Mouse (Mus musculus) E14TG2a.4 (cell line): ENCODE results near the gene Cnr1.

Experiments used
- H3K27me3 ChIP-seq: 2 replicates; pipeline ENCODE4 v1.6.1; 2014; ENCODE audit warnings: low read length, control low read depth; ENCODE audit not compliant: insufficient read depth
- H3K36me3 ChIP-seq: 2 replicates; pipeline ENCODE4 v1.6.1; 2014; ENCODE audit warnings: low read length, control low read depth; ENCODE audit not compliant: insufficient read depth
- H3K4me1 ChIP-seq: replicated peaks from 2 replicates; pipeline ENCODE4 v1.6.1; 2014; ENCODE audit warnings: low read depth, low read length, control low read depth
- H3K4me3 ChIP-seq: replicated peaks from 2 replicates; pipeline ENCODE4 v1.5.1; 2014; ENCODE audit warnings: mild to moderate bottlenecking, low read length
- H3K9me3 ChIP-seq: 2 replicates; pipeline ENCODE4 v1.6.1; 2014; ENCODE audit warnings: low read length, control low read depth
- CTCF ChIP-seq: conservative IDR thresholded peaks from 2 replicates; pipeline ENCODE4 v1.5.1; 2014; ENCODE audit warnings: low read length
- NANOG ChIP-seq: IDR thresholded peaks from 2 replicates; pipeline ENCODE4 v1.6.1; 2014; ENCODE audit warnings: borderline replicate concordance, low read length, mixed read lengths
- POU5F1 ChIP-seq: IDR thresholded peaks from 2 replicates; pipeline ENCODE4 v1.6.1; 2014; ENCODE audit warnings: low read length, borderline replicate concordance

Cnr1 gene

GRCm38 (mm10) chr4:33924234-33924888 is at the start of gene Cnr1:
TSS of gene Cnr1 (plus strand) at chr4:33924593.
- peaks cover 11% of the 10 kb centered on the region; the same call in 1 of the 2 replicates for H3K9me3 ChIP-seq
- H3K4me3 ChIP-seq = peak within 1 kb of the TSS; percentile 86
- TF ChIP-seq POU5F1 (no peak), NANOG (no peak), CTCF (no peak)
- no peaks in the 10 kb centered on the region for H3K36me3 ChIP-seq
- peaks cover 17% of the 10 kb centered on the region for H3K4me1 ChIP-seq
- H3K27me3 ChIP-seq = peaks cover 63% of the 10 kb centered on the region

DNA sequence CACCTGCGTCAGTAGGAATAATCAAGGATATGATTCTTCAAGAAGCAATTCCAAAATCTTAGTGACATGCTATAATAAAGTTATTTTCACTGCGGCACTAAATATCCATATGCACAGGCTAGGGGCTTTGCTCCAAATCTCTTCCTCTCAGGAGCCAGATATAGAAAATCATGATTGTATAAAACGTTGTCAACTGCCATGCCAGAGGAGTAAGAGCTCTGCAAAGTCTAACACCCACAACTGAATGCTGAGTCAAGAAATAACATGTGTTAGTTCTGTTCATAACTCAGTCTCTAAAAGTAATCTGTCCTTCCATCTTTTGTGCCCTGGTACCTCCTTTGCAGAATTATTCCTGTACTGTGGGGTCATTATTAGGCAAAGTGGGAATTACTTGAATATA is 44.4 kb upstream of the Cnr1 start:
- H3K4me1 ChIP-seq = no peaks in the 10 kb centered on the region
- H3K27me3 ChIP-seq = no peaks in the 10 kb centered on the region
- H3K9me3 ChIP-seq = peaks cover 12% of the 10 kb centered on the region
- H3K4me3 ChIP-seq = no peak overlapping the region
- no peaks in the 10 kb centered on the region for H3K36me3 ChIP-seq
- TF ChIP-seq POU5F1 = no peak
- no peak for TF ChIP-seq CTCF
- no peak for TF ChIP-seq NANOG

GRCm38 (mm10) chr4:33886026-33886425 is 38.4 kb upstream of the Cnr1 start:
- Histone ChIP-seq H3K4me3 (no peak overlapping the region), H3K36me3 (no peaks in the 10 kb centered on the region), H3K9me3 (peaks cover 12% of the 10 kb centered on the region), H3K4me1 (no peaks in the 10 kb centered on the region), H3K27me3 (no peaks in the 10 kb centered on the region)
- TF ChIP-seq CTCF (no peak), NANOG (no peak), POU5F1 (no peak)

- H3K9me3 ChIP-seq = no peaks in the 10 kb centered on the region
- H3K27me3 ChIP-seq = no peaks in the 10 kb centered on the region
- TF ChIP-seq POU5F1 (no peak), NANOG (no peak), CTCF (no peak)
- H3K4me1 ChIP-seq = no peaks in the 10 kb centered on the region
- H3K36me3 ChIP-seq = no peaks in the 10 kb centered on the region
- no peak overlapping the region for H3K4me3 ChIP-seq
These were observed 34.4 kb upstream of the Cnr1 start for GRCm38 (mm10) chr4:33889976-33890375.

DNA sequence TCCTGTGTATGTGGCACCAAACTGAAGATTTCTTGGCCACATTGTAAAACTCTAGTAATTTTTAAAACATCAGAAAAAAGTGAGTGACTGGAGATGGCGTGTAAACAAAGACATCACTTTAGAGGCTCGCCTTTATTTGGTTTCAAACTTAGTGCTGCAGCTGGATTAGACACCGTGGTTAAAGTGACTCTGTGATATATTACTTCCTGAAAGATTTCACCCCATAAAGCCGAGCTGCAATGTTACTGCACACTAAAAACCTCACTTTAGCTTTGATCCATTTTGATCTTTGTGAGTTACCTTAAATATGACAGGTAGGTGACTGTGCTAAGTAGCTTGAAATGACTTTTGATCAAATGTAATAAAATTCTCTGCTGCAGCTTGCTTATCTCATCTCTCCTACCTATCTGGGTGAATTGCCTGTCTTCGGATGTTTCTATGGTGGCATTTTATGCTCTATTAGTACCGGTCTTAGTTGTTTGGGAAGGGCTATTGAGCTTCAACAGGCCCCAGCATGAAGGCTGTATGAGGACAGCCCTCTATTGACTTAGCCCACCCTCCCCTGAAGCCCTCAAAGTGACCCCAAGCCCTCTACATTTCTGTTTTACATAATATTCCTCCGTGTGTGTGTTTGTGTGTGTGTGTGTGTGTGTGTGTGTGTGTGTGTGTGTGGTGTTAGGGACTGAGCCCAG is 32.1 kb upstream of the Cnr1 start:
- Histone ChIP-seq H3K9me3 (no peaks in the 10 kb centered on the region), H3K27me3 (no peaks in the 10 kb centered on the region), H3K36me3 (no peaks in the 10 kb centered on the region), H3K4me3 (no peak overlapping the region), H3K4me1 (no peaks in the 10 kb centered on the region)
- TF ChIP-seq POU5F1 (no peak), CTCF (no peak)

DNA sequence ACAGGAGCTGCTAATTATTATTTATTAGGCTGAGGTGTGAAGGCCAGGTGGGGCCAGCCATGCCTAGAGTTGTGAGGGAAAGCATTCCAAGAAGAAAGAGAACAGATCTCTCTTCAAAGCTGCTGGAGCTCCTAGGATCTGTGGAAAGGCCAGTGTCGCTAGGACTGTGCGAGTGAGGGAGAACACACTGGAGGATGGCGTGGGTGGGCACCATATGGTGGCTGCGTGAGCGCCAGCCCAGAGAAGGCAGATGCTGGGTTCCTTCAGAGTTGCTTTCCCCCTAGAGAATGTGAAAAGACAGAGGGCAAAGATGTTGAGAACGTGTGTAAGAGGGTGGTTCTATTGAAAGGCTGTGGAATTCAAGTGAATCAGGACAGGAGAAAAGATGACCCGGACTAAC is 30.6 kb upstream of the Cnr1 start:
- Histone ChIP-seq H3K9me3 (no peaks in the 10 kb centered on the region), H3K27me3 (no peaks in the 10 kb centered on the region)
- TF ChIP-seq POU5F1 = no peak
- TF ChIP-seq NANOG = no peak
- TF ChIP-seq CTCF = no peak

DNA sequence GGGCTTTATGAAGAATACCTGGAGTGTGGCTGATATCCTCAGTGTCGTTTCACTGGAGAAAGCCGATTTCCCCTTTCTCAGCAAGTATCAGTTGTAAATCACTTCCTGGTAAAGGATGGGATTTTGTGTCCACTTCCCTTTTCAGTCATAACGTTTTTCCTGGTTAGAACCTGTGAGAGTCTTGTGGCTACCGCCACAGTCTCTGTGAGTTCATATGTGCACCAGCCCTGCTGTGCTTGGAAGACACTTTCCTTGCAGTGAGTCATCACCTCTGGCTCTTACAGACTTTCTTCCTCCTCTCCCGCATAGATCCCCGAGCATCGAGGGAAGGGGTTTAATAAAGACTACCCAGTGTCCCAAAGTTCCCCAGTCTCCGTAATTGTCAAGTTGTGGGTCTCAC is 29.3 kb upstream of the Cnr1 start:
- Histone ChIP-seq H3K4me3 (no peak overlapping the region), H3K27me3 (no peaks in the 10 kb centered on the region), H3K9me3 (no peaks in the 10 kb centered on the region), H3K4me1 (no peaks in the 10 kb centered on the region), H3K36me3 (no peaks in the 10 kb centered on the region)
- TF ChIP-seq CTCF (no peak), POU5F1 (no peak), NANOG (no peak)

More for the DNA sequence above, 30.6 kb upstream of the Cnr1 start:
- H3K4me3 ChIP-seq = no peak overlapping the region
- H3K36me3 ChIP-seq = no peaks in the 10 kb centered on the region
- H3K4me1 ChIP-seq = no peaks in the 10 kb centered on the region

DNA sequence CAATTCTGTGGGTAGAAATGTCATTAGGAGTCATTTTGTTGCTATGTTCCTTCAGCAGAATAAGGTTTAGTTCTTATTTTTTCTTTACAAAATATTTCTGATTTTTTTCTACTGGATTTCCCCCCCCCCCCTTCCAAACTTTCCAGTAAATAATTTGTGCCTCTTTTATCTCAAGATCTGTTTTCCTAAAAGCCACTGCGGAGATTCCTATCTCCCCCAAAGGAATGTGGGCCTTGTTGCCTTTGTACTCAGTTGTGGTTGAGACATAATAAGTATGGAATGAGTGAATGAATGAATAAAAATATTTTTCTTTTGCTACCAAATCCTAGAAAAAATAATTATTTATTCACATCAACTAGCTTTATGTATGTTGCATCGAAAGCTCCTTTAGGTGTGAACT is 28.9 kb upstream of the Cnr1 start:
- H3K4me1 ChIP-seq = no peaks in the 10 kb centered on the region
- H3K36me3 ChIP-seq = no peaks in the 10 kb centered on the region
- TF ChIP-seq CTCF = no peak
- no peak for TF ChIP-seq NANOG
- TF ChIP-seq POU5F1 = no peak
- H3K27me3 ChIP-seq = no peaks in the 10 kb centered on the region
- no peak overlapping the region for H3K4me3 ChIP-seq
- no peaks in the 10 kb centered on the region for H3K9me3 ChIP-seq

DNA sequence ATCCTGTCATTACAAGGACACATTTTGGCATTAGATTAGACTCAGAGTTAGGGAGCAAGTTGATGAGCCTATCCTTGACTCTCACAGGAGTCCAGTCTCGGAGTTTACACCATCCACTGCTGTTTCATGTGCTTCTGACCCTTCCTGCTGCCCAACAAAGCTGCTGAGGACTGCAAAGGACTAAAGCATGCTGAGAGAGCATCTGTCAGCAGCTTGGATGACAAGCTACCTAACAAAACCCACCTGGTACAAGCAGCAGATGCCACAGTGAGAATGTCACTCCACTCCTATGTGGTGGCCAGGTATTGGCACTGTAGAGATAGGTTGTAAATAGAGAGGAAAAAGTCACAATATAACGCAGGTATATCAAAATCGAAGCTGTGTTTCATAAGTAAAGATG is 22.7 kb upstream of the Cnr1 start:
- Histone ChIP-seq H3K36me3 (no peaks in the 10 kb centered on the region), H3K4me3 (no peak overlapping the region), H3K4me1 (peaks cover 20% of the 10 kb centered on the region), H3K27me3 (no peaks in the 10 kb centered on the region), H3K9me3 (0 out of 2 replicates have a peak, but pooled peaks cover 4% of the 10 kb centered on the region)
- TF ChIP-seq CTCF (no peak), POU5F1 (no peak), NANOG (no peak)
